Mouse (Mus musculus) left cerebral cortex, adult 2 months (tissue): ENCODE measurements around the gene Pde8a. TPM values are rescaled to one million over a fixed set of nuclear protein-coding genes. Genes with fewer than 3 reads are reported as not detected.
A peak's percentile ranks its signal among the peaks of the same experiment; 100 is the strongest.
"Not testable (repeated sequence)": the region's sequence is repeated elsewhere in the genome, so short reads cannot be mapped to it uniquely, and the experiment has no call there.

Experiments
- DNase-seq, 2 experiments: peaks; one replicate each; pipeline ENCODE4 v3.0.0; 2021 to 2022; ENCODE audit warnings: low spot score in 2 of 2, mixed read lengths in 1 of 2; ENCODE audit errors: extremely low spot score in 1 of 2
- H3K27ac ChIP-seq: fragments of 200-600 bp; 2 replicates; pipeline ENCODE4 v1.8.1; 2022
- H3K4me3 ChIP-seq: fragments of 200-600 bp; 2 replicates; pipeline ENCODE4 v1.8.1; 2022
- CTCF ChIP-seq: fragments of 200-600 bp; IDR thresholded peaks from 2 replicates; pipeline ENCODE4 v1.8.1; 2022; ENCODE audit warnings: antibody characterized with exemption, mild to moderate bottlenecking, moderate library complexity
- intact Hi-C: fragments of 180-260 bp; cut with DNase I; formaldehyde crosslinking; loops from one replicate; pipeline ENCODE4 v1.15.1; 2025
- long read RNA-seq, 2 experiments: library from polyadenylated mRNA; stranded (forward); transcript quantifications; one replicate each; pipeline ENCODE4 v2.0.0; 2021; ENCODE audit warnings: borderline mapping rate in 2 of 2
- total RNA-seq, 2 experiments: library from RNA; stranded (reverse); gene quantifications; 2 replicates each; pipeline ENCODE4 v1.2.3; 2021

The Pde8a gene
- total RNA-seq = 1 to 10 TPM; 6.1 to 6.2 TPM
- long read RNA-seq, experiment 1, transcript Pde8a-201 (22 exons, 3,802 nt) = major isoform, 11 of 17 reads
- long read RNA-seq, experiment 1, partial matches to known transcripts = 1 of 17 reads
- long read RNA-seq, experiment 1, other reads (novel, unspliced or antisense) = 5 of 17 reads
- long read RNA-seq, experiment 2, partial matches to known transcripts = 2 of 6 reads
- long read RNA-seq, experiment 2, other reads (novel, unspliced or antisense) = 0 of 6 reads

DNA sequence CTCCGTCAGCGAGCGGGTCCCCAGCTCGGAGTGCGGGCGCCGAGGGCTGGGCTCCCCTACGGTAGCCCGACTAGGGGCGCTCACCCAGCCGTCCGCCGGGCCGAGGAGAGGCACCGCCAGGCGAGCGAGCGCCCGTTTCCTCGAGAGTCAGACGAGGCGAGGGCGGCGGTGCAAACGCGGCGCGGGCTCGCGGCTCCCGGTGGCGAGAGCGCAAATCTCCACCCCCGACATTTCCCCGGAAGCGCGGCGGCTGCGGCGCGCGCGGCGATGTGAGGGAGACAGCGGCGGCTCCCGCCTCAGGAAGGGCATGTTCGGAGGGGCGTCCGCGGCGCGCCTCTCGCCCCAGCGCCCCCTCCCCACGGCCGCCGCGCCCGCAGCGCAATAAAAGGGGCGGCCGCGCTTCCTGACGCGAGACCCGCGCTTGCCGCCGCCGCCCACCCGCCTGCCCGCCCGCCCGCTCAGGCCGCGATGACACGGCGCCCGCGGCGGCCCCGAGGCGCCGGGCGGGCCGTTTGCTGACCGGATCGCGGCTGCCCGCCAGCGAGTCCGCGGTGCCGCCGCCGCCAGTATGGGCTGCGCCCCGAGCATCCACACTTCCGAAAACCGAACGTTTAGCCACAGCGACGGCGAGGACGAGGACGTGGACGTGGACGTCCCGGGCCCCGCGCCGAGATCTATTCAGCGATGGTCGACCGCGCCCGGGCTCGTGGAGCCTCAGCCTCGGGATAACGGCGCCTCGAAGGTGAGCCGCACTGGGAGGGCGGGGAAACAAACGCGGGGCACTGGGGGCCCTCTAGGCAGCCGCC is at the start of gene Pde8a:
Gene Pde8a (plus strand): TSS at position 250 of the 806 bp plus-strand sequence.
- peak within 1 kb of the TSS; percentile 49 for H3K4me3 ChIP-seq
- TF ChIP-seq CTCF = no peak
- DNase-seq = no peak
- intact Hi-C loops = loop anchor here (5.0 kb wide), 1 partner anchor 89 kb away; no protein-coding TSS in a partner anchor
- peak within 1 kb of the TSS; percentile 83 for H3K27ac ChIP-seq

DNA sequence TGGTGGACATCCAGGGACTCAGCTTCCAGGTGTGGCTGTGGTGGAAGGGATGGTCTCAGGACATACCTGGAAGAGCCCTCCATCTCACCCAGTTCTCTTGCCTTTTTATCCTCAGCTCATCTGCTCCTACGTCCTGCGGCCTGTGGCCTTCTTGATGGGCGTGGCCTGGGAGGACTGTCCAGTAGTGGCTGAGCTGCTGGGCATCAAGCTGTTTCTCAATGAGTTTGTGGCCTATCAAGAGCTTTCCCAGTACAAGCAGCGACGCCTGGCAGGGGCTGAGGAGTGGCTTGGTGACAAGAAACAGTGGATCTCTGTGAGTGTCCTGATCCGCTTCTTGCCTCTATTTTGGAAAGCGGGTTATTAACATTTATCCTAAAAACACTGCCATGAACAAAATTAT is 49.0 kb upstream of the Pde8a start:
- no peak overlapping the region for H3K27ac ChIP-seq
- intact Hi-C loops = loop anchor here (10.0 kb wide), 1 partner anchor 410 kb away; the partner anchor contains the start of gene Whamm
- TF ChIP-seq CTCF = no peak; the same call in 1 of the 2 replicates
- DNase-seq = no peak
- no peak overlapping the region for H3K4me3 ChIP-seq

DNA sequence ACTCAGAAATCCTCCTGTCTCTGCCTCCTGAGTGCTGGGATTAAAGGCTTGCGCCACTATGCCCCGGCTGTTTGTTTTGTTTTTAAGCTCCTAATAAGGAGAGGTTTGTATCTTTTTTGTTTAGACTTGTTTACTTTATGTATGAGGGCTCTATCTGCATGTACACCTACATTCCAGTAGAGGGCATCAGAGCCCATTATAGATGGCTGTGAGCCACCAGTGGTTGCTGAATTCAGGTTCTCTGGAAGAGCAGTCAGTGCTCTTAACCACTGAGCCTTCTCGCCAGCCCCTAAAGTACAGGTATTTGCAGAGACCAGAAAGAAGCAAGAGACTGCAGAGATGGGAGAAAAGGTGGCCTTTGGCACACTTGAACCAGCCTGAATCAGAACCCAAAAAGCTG is 46.3 kb upstream of the Pde8a start:
- no peak overlapping the region for H3K4me3 ChIP-seq
- H3K27ac ChIP-seq = no peak overlapping the region
- peak; percentile 86 for TF ChIP-seq CTCF
- peak in 1 of 2 experiments; percentile 23 for DNase-seq
- intact Hi-C loops = loop anchor here (1.0 to 10.0 kb wide), 3 partner anchors 174 to 610 kb away; partner anchors contain the start of gene Whamm

DNA sequence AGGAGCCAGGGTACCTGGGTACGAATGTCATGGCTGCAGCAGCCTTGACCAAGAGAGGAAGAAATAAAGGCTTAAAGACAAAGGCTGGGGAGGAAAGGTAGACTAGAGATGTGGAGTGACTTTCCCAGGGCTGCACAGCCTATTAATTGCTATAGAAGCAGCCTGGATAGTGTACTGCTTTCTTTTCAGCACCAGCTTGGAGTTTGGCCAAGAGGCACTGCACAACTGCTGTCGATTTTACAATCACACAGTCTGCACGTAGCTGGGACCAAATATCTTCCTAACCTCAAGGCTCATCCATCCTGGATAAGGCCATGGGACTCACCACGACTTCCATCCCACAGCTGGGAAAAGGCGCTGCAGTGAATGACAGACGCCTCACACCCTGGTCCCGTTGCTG is 44.0 kb upstream of the Pde8a start:
- intact Hi-C loops = loop anchor here (5.0 to 10.0 kb wide), 2 partner anchors 405 to 608 kb away; partner anchors contain the start of gene Whamm
- no peak for TF ChIP-seq CTCF
- Histone ChIP-seq H3K27ac (no peak overlapping the region), H3K4me3 (no peak overlapping the region)
- DNase-seq = no peak

DNA sequence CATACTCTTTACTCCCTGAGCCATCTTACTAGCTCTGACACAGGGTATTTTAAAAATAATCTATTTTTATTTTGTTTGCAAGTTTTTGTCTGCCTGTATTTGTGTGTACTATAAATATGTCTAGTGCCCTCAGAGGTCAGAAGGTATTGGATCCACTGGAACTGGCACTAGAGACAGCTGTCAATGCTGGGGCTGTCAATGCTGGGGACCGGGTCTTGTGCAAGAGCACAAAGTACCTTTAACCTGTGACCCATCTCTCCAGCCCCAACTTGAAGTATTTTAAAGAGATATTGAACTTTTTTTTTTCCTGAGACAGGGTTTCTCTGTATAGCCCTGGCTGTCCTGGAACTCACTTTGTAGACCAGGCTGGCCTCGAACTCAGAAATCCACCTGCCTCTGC is 39.5 kb upstream of the Pde8a start:
- no peak overlapping the region for H3K27ac ChIP-seq
- no peak for TF ChIP-seq CTCF
- intact Hi-C loops = no loop called here
- H3K4me3 ChIP-seq = no peak overlapping the region
- DNase-seq = no peak

DNA sequence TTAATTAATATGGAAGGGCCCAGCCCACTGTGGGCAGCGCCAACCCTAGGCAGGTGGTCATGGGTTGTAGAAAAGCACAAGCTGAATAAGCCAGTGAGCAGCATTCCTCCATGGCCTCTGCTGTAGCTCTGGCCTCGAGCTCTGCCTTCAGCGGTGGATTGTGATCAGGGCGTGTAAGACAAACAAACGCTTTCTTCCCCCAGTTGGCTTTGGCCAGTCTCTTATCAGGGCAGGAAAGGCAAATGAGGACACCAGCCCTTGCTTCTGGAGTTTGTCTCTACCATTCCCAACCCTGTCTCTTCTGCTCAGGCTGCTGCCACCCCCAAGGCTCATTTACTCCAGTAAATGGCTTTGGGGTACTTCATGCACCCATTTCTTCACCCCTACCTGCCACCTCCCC is 38.7 kb upstream of the Pde8a start:
- intact Hi-C loops = no loop called here
- TF ChIP-seq CTCF = no peak
- H3K4me3 ChIP-seq = no peak overlapping the region
- DNase-seq = no peak
- no peak overlapping the region for H3K27ac ChIP-seq

DNA sequence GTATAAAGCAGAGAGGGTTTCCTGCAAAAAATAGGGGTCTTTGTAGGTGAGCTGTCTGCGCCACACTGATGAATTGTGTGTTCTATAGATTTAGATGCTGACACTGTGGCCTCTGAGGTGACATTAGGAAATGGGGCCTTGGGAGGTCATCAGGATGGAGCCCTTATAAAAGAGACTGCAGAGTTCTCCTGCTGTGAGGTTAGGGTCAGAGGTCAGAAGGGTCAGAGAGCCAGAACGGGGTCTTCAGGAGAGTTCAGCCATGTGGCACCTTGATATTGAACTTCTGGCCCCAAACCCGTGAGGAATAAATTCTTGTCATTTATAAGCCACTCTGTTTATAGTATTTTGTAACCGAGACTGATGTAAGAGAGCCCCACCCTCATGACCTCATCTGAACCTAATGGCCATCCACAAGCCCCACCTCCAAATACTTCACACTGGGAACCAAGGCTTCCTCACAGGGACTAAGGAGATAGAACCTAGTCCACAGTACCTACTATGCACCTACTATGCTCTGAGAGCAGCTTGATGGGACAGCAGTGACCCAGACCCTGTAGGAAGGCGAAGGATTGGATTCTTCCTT is 37.1 kb upstream of the Pde8a start:
- intact Hi-C loops = no loop called here
- no peak for TF ChIP-seq CTCF

DNA sequence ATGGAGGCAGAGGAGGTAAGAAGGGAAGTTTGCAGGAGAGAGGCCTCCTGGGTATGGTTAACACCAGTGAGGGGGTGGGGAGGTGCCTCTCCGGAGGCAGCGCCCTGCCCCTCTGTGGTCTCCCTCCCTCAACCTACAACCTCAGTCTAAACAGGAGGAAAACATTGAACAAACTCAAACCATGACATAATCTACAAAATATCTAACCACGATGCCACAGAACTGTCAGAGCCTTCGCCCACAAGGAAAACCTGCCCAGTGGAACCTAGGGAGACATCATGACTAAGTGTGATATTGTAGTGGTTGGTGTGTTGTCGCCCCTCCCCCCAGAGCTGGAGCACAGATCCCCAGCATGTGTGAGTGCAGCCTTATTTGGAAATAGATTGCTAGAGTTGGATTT is 33.9 kb upstream of the Pde8a start:
- no peak overlapping the region for H3K4me3 ChIP-seq
- TF ChIP-seq CTCF = no peak
- intact Hi-C loops = no loop called here
- no peak overlapping the region for H3K27ac ChIP-seq
- peak; percentile 22 to 24 for DNase-seq

More for the DNA sequence above, 37.1 kb upstream of the Pde8a start:
- no peak overlapping the region for H3K27ac ChIP-seq
- H3K4me3 ChIP-seq = no peak overlapping the region
- DNase-seq = no peak

DNA sequence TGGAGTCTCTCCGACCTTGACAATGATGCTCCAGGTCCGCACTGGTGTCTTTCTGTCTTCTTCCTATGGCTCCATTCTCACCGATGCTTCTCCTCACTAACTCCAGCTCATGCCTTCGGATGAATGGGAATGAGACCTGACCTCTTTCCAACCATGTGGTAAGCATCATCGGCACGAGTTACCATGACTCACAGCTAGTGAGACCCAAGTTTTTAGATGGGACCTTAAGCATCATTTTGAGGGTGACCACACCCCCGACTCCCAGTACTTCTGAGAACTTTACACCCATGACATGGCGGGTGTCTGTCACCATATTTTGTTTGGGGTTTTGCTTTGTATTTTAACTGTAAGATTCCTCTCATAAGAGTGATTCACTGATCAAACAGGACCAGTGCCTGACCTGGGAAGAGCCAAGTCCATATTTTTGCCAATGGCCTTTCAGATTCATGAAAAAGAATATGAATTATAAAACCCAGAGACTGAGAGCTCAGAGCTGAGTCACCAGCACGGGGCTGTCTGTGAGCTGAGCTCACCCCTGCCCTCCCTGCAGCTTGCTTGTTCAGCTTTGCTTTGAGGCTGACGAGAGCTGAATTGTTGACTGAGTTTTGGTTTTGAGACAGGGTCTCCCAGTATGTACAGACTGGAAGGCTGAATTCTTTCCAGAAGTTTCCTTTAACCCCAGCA is 30.8 kb upstream of the Pde8a start:
- H3K27ac ChIP-seq = no peak overlapping the region
- no peak overlapping the region for H3K4me3 ChIP-seq
- intact Hi-C loops = no loop called here
- DNase-seq = no peak
- no peak for TF ChIP-seq CTCF

DNA sequence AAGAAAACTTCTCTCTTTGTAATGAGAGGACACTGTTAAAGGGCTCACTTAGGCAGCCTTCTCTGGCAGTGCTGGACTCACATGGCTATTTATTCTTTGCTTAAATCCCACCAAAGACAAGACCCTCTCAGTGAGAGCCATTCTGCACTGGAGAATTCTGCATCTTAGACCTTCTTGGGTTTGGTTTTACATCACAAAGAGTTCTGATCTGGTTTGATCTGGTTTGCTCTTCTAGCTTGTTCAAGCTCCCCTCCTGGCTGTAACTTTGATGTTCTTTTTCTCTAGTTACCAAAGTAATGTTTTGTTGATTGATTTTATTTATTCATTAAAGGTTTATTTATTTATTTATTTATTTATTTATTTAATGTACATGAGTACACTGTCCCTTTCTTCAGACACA is 30.2 kb upstream of the Pde8a start:
- H3K27ac ChIP-seq = no peak overlapping the region
- no peak for DNase-seq
- TF ChIP-seq CTCF = no peak
- no peak overlapping the region for H3K4me3 ChIP-seq
- intact Hi-C loops = no loop called here

DNA sequence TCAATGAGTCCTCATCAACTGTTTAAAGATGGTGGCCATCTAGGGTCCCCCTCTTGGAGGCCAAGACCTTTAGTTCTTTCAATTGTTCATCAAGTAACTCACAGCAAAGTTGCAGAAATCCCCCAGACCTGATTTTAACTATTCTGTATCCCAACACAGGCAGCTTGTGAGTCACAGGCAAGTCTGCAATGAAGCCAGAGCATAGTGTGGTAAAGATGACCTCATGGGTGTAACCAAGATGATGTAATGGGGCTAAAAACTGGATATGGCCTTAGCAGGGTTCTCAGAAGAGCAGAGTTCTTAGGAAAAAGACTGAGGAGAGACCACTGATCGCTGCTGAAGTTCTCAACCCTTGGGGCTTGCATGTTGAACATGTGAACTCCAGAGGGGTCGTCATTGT is 29.3 kb upstream of the Pde8a start:
- no peak for DNase-seq
- TF ChIP-seq CTCF = no peak
- intact Hi-C loops = no loop called here
- Histone ChIP-seq H3K27ac (no peak overlapping the region), H3K4me3 (no peak overlapping the region)

DNA sequence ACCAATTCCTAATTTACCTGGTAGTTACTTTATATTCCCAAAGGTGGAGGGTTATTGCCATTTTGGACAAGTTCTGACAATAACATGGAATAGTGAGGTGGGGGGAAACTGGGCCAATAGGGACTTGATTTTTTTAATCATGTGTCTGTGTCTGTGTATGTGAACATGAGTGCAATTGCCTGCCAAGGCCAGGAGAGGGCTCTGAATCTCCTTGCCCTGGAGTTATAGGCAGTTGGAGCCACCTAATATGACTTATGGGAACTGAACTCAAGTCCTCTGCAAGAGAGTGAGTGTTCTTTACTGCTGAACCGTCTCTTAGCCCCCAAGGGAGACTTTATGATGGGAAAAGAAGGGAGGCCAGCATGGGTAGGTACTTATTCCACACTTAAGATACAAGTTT is 28.7 kb upstream of the Pde8a start:
- DNase-seq = no peak
- intact Hi-C loops = no loop called here
- no peak for TF ChIP-seq CTCF
- H3K4me3 ChIP-seq = no peak overlapping the region
- no peak overlapping the region for H3K27ac ChIP-seq

DNA sequence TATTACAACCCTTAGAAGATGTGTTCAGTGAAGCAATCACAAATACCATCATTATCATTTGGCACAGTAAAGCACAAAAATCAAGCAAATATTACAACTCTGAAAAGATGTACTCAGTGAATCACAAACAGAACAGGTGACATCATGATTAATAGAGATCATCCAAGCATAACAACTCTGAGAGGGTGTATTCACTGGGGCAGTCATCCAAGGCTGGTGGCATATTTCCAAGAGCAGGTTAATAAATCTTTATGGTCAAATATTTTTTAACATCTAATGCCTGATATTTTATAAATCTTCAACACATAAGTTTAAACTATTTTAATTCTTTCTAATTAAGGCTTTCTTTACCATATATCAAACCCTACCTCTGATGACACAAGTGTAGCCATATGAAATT is 27.4 kb upstream of the Pde8a start:
- DNase-seq, H3K27ac ChIP-seq, H3K4me3 ChIP-seq, intact Hi-C loops: not testable (repeated sequence)
